Mouse (Mus musculus): ENCODE results near the gene Tcam1. TPM values are rescaled to one million over a fixed set of nuclear protein-coding genes. Genes with fewer than 3 reads are reported as not detected.

Gene Tcam1
- total RNA-seq, 1 experiment: 1.0 TPM

GRCm38 (mm10) chr11:106267871-106268270 is 8.6 kb upstream of the Tcam1 start:
- DNase-seq (ENCODE audit: low read depth, low spot score): no peak
- in situ Hi-C loops (cut with MboI; ENCODE audit: low sequenced_read_pairs in 2 of 2, unreplicated experiment in 2 of 2): no loop called here
- Histone ChIP-seq H3K36me3 (ENCODE audit: control insufficient read depth, insufficient read depth, low read length, poor library complexity, severe bottlenecking) (peaks cover 33% of the 10 kb centered on the region), H3K4me1 (ENCODE audit: control insufficient read depth in 2 of 2, insufficient read depth in 2 of 2, low read length in 2 of 2, poor library complexity in 1 of 2) (peaks cover 7 to 14% of the 10 kb centered on the region in 2 experiments), H3K4me3 (ENCODE audit: insufficient read depth in 1 of 2, low read depth in 1 of 2, low read length in 2 of 2, poor library complexity in 1 of 2, severe bottlenecking in 1 of 2) (no peak overlapping the region), H3K9me3 (ENCODE audit: control insufficient read depth, insufficient read depth, low read depth, low read length) (no peaks in the 10 kb centered on the region), H3K27ac (ENCODE audit: insufficient read depth, low read depth, low read length, poor library complexity, severe bottlenecking) (no peak overlapping the region), H3K9ac (ENCODE audit: insufficient read depth, low read depth, low read length, poor library complexity, severe bottlenecking) (no peak overlapping the region)
- TF ChIP-seq MAFK (IDR thresholded peaks at IDR 0.05; ENCODE audit: insufficient read depth, low read depth, low read length) (no peak), ZC3H11A (IDR thresholded peaks at IDR 0.05; ENCODE audit: borderline replicate concordance, low read depth, low read length) (no peak), CHD2 (IDR thresholded peaks at IDR 0.05; ENCODE audit: low read depth, low read length) (no peak), HCFC1 (IDR thresholded peaks at IDR 0.05; ENCODE audit: borderline replicate concordance, insufficient read depth, low read length) (no peak), ZNF384 (IDR thresholded peaks at IDR 0.05; ENCODE audit: low read depth, low read length) (no peak)

GRCm38 (mm10) chr11:106268326-106269059 is 8.0 kb upstream of the Tcam1 start:
- DNase-seq (ENCODE audit: low read depth, low spot score): no peak
- no peak for TF ChIP-seq CHD2 (IDR thresholded peaks at IDR 0.05; ENCODE audit: low read depth, low read length)
- no peak for TF ChIP-seq MAFK (IDR thresholded peaks at IDR 0.05; ENCODE audit: insufficient read depth, low read depth, low read length)
- TF ChIP-seq ZNF384 (IDR thresholded peaks at IDR 0.05; ENCODE audit: low read depth, low read length): no peak
- TF ChIP-seq HCFC1 (IDR thresholded peaks at IDR 0.05; ENCODE audit: borderline replicate concordance, insufficient read depth, low read length): no peak
- no peak for TF ChIP-seq ZC3H11A (IDR thresholded peaks at IDR 0.05; ENCODE audit: borderline replicate concordance, low read depth, low read length)
- Histone ChIP-seq H3K9ac (ENCODE audit: insufficient read depth, low read depth, low read length, poor library complexity, severe bottlenecking) (peak overlapping the region; percentile 34; the same call in 1 of the 2 replicates), H3K36me3 (ENCODE audit: control insufficient read depth, insufficient read depth, low read length, poor library complexity, severe bottlenecking) (peaks cover 27% of the 10 kb centered on the region), H3K4me1 (ENCODE audit: control insufficient read depth in 2 of 2, insufficient read depth in 2 of 2, low read length in 2 of 2, poor library complexity in 1 of 2) (peaks cover 7 to 14% of the 10 kb centered on the region in 2 experiments), H3K27ac (ENCODE audit: insufficient read depth, low read depth, low read length, poor library complexity, severe bottlenecking) (peak overlapping the region; percentile 17; the same call in 1 of the 2 replicates), H3K4me3 (ENCODE audit: insufficient read depth in 1 of 2, low read depth in 1 of 2, low read length in 2 of 2, poor library complexity in 1 of 2, severe bottlenecking in 1 of 2) (no peak overlapping the region), H3K9me3 (ENCODE audit: control insufficient read depth, insufficient read depth, low read depth, low read length) (no peaks in the 10 kb centered on the region)
- in situ Hi-C loops (cut with MboI; ENCODE audit: low sequenced_read_pairs in 2 of 2, unreplicated experiment in 2 of 2): no loop called here

GRCm38 (mm10) chr11:106269060-106269431 is 7.4 kb upstream of the Tcam1 start:
- TF ChIP-seq CHD2 (IDR thresholded peaks at IDR 0.05; ENCODE audit: low read depth, low read length): no peak
- TF ChIP-seq ZC3H11A (IDR thresholded peaks at IDR 0.05; ENCODE audit: borderline replicate concordance, low read depth, low read length): no peak
- TF ChIP-seq HCFC1 (IDR thresholded peaks at IDR 0.05; ENCODE audit: borderline replicate concordance, insufficient read depth, low read length): no peak
- TF ChIP-seq ZNF384 (IDR thresholded peaks at IDR 0.05; ENCODE audit: low read depth, low read length): no peak
- no peak for TF ChIP-seq MAFK (IDR thresholded peaks at IDR 0.05; ENCODE audit: insufficient read depth, low read depth, low read length)
- peaks cover 22% of the 10 kb centered on the region for H3K36me3 ChIP-seq (ENCODE audit: control insufficient read depth, insufficient read depth, low read length, poor library complexity, severe bottlenecking)
- H3K9me3 ChIP-seq (ENCODE audit: control insufficient read depth, insufficient read depth, low read depth, low read length): no peaks in the 10 kb centered on the region
- DNase-seq (ENCODE audit: low read depth, low spot score): peak; percentile 43
- in situ Hi-C loops (cut with MboI; ENCODE audit: low sequenced_read_pairs in 2 of 2, unreplicated experiment in 2 of 2): no loop called here
- no peak overlapping the region for H3K4me3 ChIP-seq (ENCODE audit: insufficient read depth in 1 of 2, low read depth in 1 of 2, low read length in 2 of 2, poor library complexity in 1 of 2, severe bottlenecking in 1 of 2)
- peak overlapping the region; percentile 34; the same call in 1 of the 2 replicates for H3K9ac ChIP-seq (ENCODE audit: insufficient read depth, low read depth, low read length, poor library complexity, severe bottlenecking)
- H3K27ac ChIP-seq (ENCODE audit: insufficient read depth, low read depth, low read length, poor library complexity, severe bottlenecking): peak overlapping the region; percentile 30; the same call in 1 of the 2 replicates
- peaks cover 9 to 15% of the 10 kb centered on the region in 2 experiments for H3K4me1 ChIP-seq (ENCODE audit: control insufficient read depth in 2 of 2, insufficient read depth in 2 of 2, low read length in 2 of 2, poor library complexity in 1 of 2)

- TF ChIP-seq ZC3H11A (IDR thresholded peaks at IDR 0.05; ENCODE audit: borderline replicate concordance, low read depth, low read length) (no peak), MAFK (IDR thresholded peaks at IDR 0.05; ENCODE audit: insufficient read depth, low read depth, low read length) (no peak), CHD2 (IDR thresholded peaks at IDR 0.05; ENCODE audit: low read depth, low read length) (no peak), ZNF384 (IDR thresholded peaks at IDR 0.05; ENCODE audit: low read depth, low read length) (no peak), HCFC1 (IDR thresholded peaks at IDR 0.05; ENCODE audit: borderline replicate concordance, insufficient read depth, low read length) (no peak)
- Histone ChIP-seq H3K4me1 (ENCODE audit: control insufficient read depth in 2 of 2, insufficient read depth in 2 of 2, low read length in 2 of 2, poor library complexity in 1 of 2) (peaks cover 9 to 24% of the 10 kb centered on the region in 2 experiments), H3K9me3 (ENCODE audit: control insufficient read depth, insufficient read depth, low read depth, low read length) (no peaks in the 10 kb centered on the region), H3K4me3 (ENCODE audit: insufficient read depth in 1 of 2, low read depth in 1 of 2, low read length in 2 of 2, poor library complexity in 1 of 2, severe bottlenecking in 1 of 2) (peak overlapping the region; percentile 78 to 88), H3K36me3 (ENCODE audit: control insufficient read depth, insufficient read depth, low read length, poor library complexity, severe bottlenecking) (peaks cover 4% of the 10 kb centered on the region; the same call in 1 of the 2 replicates), H3K27ac (ENCODE audit: insufficient read depth, low read depth, low read length, poor library complexity, severe bottlenecking) (no peak overlapping the region), H3K9ac (ENCODE audit: insufficient read depth, low read depth, low read length, poor library complexity, severe bottlenecking) (peak overlapping the region; percentile 93)
- in situ Hi-C loops (cut with MboI; ENCODE audit: low sequenced_read_pairs in 2 of 2, unreplicated experiment in 2 of 2): no loop called here
- DNase-seq (ENCODE audit: low read depth, low spot score): no peak
Observed at GRCm38 (mm10) chr11:106271131-106271793, 5.2 kb upstream of the Tcam1 start.

All from ES-E14 (cell line).